8 mouse cellular contexts compared by ENCODE assay signal in genomic region chr7:126648486-126648885, GRCm38 (mm10). TPM values are rescaled to one million over a fixed set of nuclear protein-coding genes. Genes with fewer than 3 reads are reported as not detected.
DNase-seq lines count a peak whose midpoint lies in the region; ATAC-seq lines count a peak whose summit lies in the region.

No protein-coding gene starts in this region.

- H3K27me3 ChIP-seq in heart, embryonic 13.5 days (replicated peaks) = no peaks in the 10 kb centered on the region
- H3K27me3 ChIP-seq in forebrain, embryonic 10.5 days (ENCODE audit: poor library complexity, severe bottlenecking) = no peaks in the 10 kb centered on the region
- H3K27me3 ChIP-seq in liver, embryonic 13.5 days = no peaks in the 10 kb centered on the region

- no peak for DNase-seq in heart, adult 9 months (ENCODE audit: low spot score in 2 of 2)
- DNase-seq in CD4-positive helper T cell, adult 2 months (ENCODE audit: low read depth, low spot score) = peak; percentile 41
- DNase-seq in forebrain, embryonic 10.5 days (ENCODE audit: extremely low spot score, low spot score) = no peak
- DNase-seq in liver, embryonic 13.5 days = no peak
- DNase-seq in adrenal gland, postnatal 25 days = no peak
- no peak for DNase-seq in ovary, adult 18-20 months (ENCODE audit: low spot score)
- DNase-seq in adrenal gland, postnatal 14 days = no peak

- H3K9ac ChIP-seq in heart, embryonic 13.5 days = no peak overlapping the region
- H3K9ac ChIP-seq in liver, embryonic 13.5 days = peak overlapping the region; percentile 80; the same call in 1 of the 2 replicates

- peak overlapping the region; percentile 94; the same call in 1 of the 2 replicates for H3K27ac ChIP-seq in heart, embryonic 13.5 days (replicated peaks)
- no peak overlapping the region for H3K27ac ChIP-seq in forebrain, embryonic 10.5 days
- no peak overlapping the region; the same call in 1 of the 2 replicates for H3K27ac ChIP-seq in liver, embryonic 13.5 days

- ATAC-seq in heart, embryonic 13.5 days (ENCODE audit: extremely low read depth, insufficient number of reproducible peaks, low FRiP score, low TSS enrichment) = no peak
- ATAC-seq in liver, embryonic 13.5 days (ENCODE audit: low read depth) = no peak

- H3K4me2 ChIP-seq in heart, embryonic 13.5 days = peak overlapping the region; percentile 81
- peak overlapping the region; percentile 83 for H3K4me2 ChIP-seq in liver, embryonic 13.5 days

- no peaks in the 10 kb centered on the region for H3K9me3 ChIP-seq in heart, embryonic 13.5 days
- no peaks in the 10 kb centered on the region for H3K9me3 ChIP-seq in forebrain, embryonic 10.5 days
- no peaks in the 10 kb centered on the region for H3K9me3 ChIP-seq in liver, embryonic 13.5 days (replicated peaks)

- H3K4me3 ChIP-seq in heart, embryonic 13.5 days = peak overlapping the region; percentile 67
- H3K4me3 ChIP-seq in forebrain, embryonic 10.5 days = peak overlapping the region; percentile 68
- H3K4me3 ChIP-seq in liver, embryonic 13.5 days (replicated peaks) = peak overlapping the region; percentile 71

- H3K4me1 ChIP-seq in heart, embryonic 13.5 days = peaks cover 19% of the 10 kb centered on the region
- peaks cover 28% of the 10 kb centered on the region for H3K4me1 ChIP-seq in forebrain, embryonic 10.5 days
- peaks cover 48% of the 10 kb centered on the region for H3K4me1 ChIP-seq in liver, embryonic 13.5 days (replicated peaks)

- no peaks in the 10 kb centered on the region for H3K36me3 ChIP-seq in heart, embryonic 13.5 days
- no peaks in the 10 kb centered on the region for H3K36me3 ChIP-seq in forebrain, embryonic 10.5 days (replicated peaks)
- no peaks in the 10 kb centered on the region for H3K36me3 ChIP-seq in liver, embryonic 13.5 days

- WGBS in heart, embryonic 13.5 days = 72% methylated on average over 4 of the region's 4 CpGs
- 83% methylated on average over 4 of the region's 4 CpGs for WGBS in forebrain, embryonic 10.5 days
- WGBS in liver, embryonic 13.5 days (ENCODE audit: insufficient replicate concordance) = 60% methylated on average over 4 of the region's 4 CpGs

RNA-seq across cellular contexts. Expression of gene Sgf29, which starts 0.6 kb away (rescaled TPM):
- polyA plus RNA-seq in heart, embryonic 13.5 days (2015; fragmentation: Nextera tagmentation; extraction: Ambion mirVana) = 27.7 and 28.8 TPM in 2 replicates
- polyA plus RNA-seq in forebrain, embryonic 10.5 days (2016; fragmentation: Nextera tagmentation; extraction: Ambion mirVana) = 61.1 and 64.5 TPM in 2 replicates
- 34.7 and 36.8 TPM in 2 replicates for polyA plus RNA-seq in liver, embryonic 13.5 days (2015; fragmentation: Nextera tagmentation; extraction: Ambion mirVana)
- 37.5 and 41.1 TPM in 2 replicates for total RNA-seq in adrenal gland, postnatal 25 days (2021)
- total RNA-seq in adrenal gland, postnatal 14 days (2021) = 38.3 and 48.0 TPM in 2 replicates

RNA-seq across cellular contexts. Expression of gene Nupr1, which starts 17.8 kb away (rescaled TPM):
- polyA plus RNA-seq in heart, embryonic 13.5 days (2015; fragmentation: Nextera tagmentation; extraction: Ambion mirVana) = 6.2 and 9.3 TPM in 2 replicates
- 1.3 and 2.0 TPM in 2 replicates for polyA plus RNA-seq in forebrain, embryonic 10.5 days (2016; fragmentation: Nextera tagmentation; extraction: Ambion mirVana)
- 1.7 and 2.0 TPM in 2 replicates for polyA plus RNA-seq in liver, embryonic 13.5 days (2015; fragmentation: Nextera tagmentation; extraction: Ambion mirVana)
- 12.1 and 20.7 TPM in 2 replicates for total RNA-seq in adrenal gland, postnatal 25 days (2021)
- 16.2 and 21.5 TPM in 2 replicates for total RNA-seq in adrenal gland, postnatal 14 days (2021)

RNA-seq across cellular contexts. Expression of gene Sult1a1, which starts 27.7 kb away (rescaled TPM):
- 5.8 and 6.2 TPM in 2 replicates for polyA plus RNA-seq in heart, embryonic 13.5 days (2015; fragmentation: Nextera tagmentation; extraction: Ambion mirVana)
- 0.16 and 0.40 TPM in 2 replicates for polyA plus RNA-seq in forebrain, embryonic 10.5 days (2016; fragmentation: Nextera tagmentation; extraction: Ambion mirVana)
- 1.8 and 2.0 TPM in 2 replicates for polyA plus RNA-seq in liver, embryonic 13.5 days (2015; fragmentation: Nextera tagmentation; extraction: Ambion mirVana)
- 29.6 and 31.0 TPM in 2 replicates for total RNA-seq in adrenal gland, postnatal 25 days (2021)
- total RNA-seq in adrenal gland, postnatal 14 days (2021) = 81.6 and 83.8 TPM in 2 replicates

RNA-seq across cellular contexts. Expression of gene Bola2, which starts 46.7 kb away (rescaled TPM):
- 109 and 124 TPM in 2 replicates for polyA plus RNA-seq in heart, embryonic 13.5 days (2015; fragmentation: Nextera tagmentation; extraction: Ambion mirVana)
- 213 and 216 TPM in 2 replicates for polyA plus RNA-seq in forebrain, embryonic 10.5 days (2016; fragmentation: Nextera tagmentation; extraction: Ambion mirVana)
- 113 and 128 TPM in 2 replicates for polyA plus RNA-seq in liver, embryonic 13.5 days (2015; fragmentation: Nextera tagmentation; extraction: Ambion mirVana)
- 83.3 and 85.8 TPM in 2 replicates for total RNA-seq in adrenal gland, postnatal 25 days (2021)
- total RNA-seq in adrenal gland, postnatal 14 days (2021) = 74.9 and 82.9 TPM in 2 replicates

RNA-seq across cellular contexts. Expression of gene Slx1b, which starts 47.1 kb away (rescaled TPM):
- 6.9 and 7.1 TPM in 2 replicates for polyA plus RNA-seq in heart, embryonic 13.5 days (2015; fragmentation: Nextera tagmentation; extraction: Ambion mirVana)
- 13.5 and 14.0 TPM in 2 replicates for polyA plus RNA-seq in forebrain, embryonic 10.5 days (2016; fragmentation: Nextera tagmentation; extraction: Ambion mirVana)
- 3.6 and 4.2 TPM in 2 replicates for polyA plus RNA-seq in liver, embryonic 13.5 days (2015; fragmentation: Nextera tagmentation; extraction: Ambion mirVana)
- total RNA-seq in adrenal gland, postnatal 25 days (2021) = 12.8 and 17.5 TPM in 2 replicates
- total RNA-seq in adrenal gland, postnatal 14 days (2021) = 10.7 and 18.6 TPM in 2 replicates
